In genomic region chr1:138535758-138536574, GRCm38 (mm10) we compare ENCODE assay signal across 14 mouse cellular contexts.
DNase-seq lines count a peak whose midpoint lies in the region; ATAC-seq and TF ChIP-seq lines count a peak whose summit lies in the region.
"Had no signal": no experiment of that assay in that cellular context is flagged by ENCODE, and none has a peak within 500 bp of the region (broad histone marks: within the 10 kb centered on the region; RNA-seq: fewer than 3 reads in every experiment).

No protein-coding gene starts in this region.

- in situ Hi-C loops in Patski (cut with MboI; ENCODE audit: low pct_unique_long_range_greater_than_20kb), result no loop called here

- H3K9me3 ChIP-seq in kidney, postnatal 0 days (replicated peaks; ENCODE audit: low read length), result no peaks in the 10 kb centered on the region
- no peaks in the 10 kb centered on the region for H3K9me3 ChIP-seq in stomach, embryonic 14.5 days (ENCODE audit: control insufficient read depth, low read depth, low read length)
- H3K9me3 ChIP-seq: embryonic facial prominence, embryonic 13.5 days had no signal

- CTCF ChIA-PET in Patski (lab: Charles Lee), result interaction anchor here (1.2 kb wide), 1 partner anchor 19 kb away, joined by 4 read pairs; no protein-coding TSS in a partner anchor

- DNase-seq in kidney, postnatal 0 days (ENCODE audit: low spot score), result peak; percentile 38
- no peak for DNase-seq in kidney, adult 8-10 months
- peak; percentile 29 for DNase-seq in CD4-positive, CD25-positive, alpha-beta regulatory T cell, adult 2 months (ENCODE audit: low read depth, low spot score)
- no peak for DNase-seq in Patski (ENCODE audit: low read depth, low spot score)
- DNase-seq in layer of hippocampus, postnatal 36 days, result no peak
- DNase-seq: adrenal gland, postnatal 14 days; cerebellum, adult 8-10 months; heart, postnatal 14 days; kidney, postnatal 10 days had no signal

- 0 out of 2 replicates have a peak, but pooled peaks cover 4% of the 10 kb centered on the region for H3K36me3 ChIP-seq in kidney, postnatal 0 days (ENCODE audit: insufficient read depth, low read length)
- H3K36me3 ChIP-seq in stomach, embryonic 14.5 days (ENCODE audit: control insufficient read depth, insufficient read depth, low read length), result no peaks in the 10 kb centered on the region; the same call in 1 of the 2 replicates

- no peak overlapping the region for H3K9ac ChIP-seq in kidney, postnatal 0 days (ENCODE audit: low read depth, low read length)
- H3K9ac ChIP-seq in stomach, embryonic 14.5 days (replicated peaks; ENCODE audit: low read depth, low read length), result 0 out of 2 replicates have a peak overlapping the region, but pooled peaks have one; percentile 21
- H3K9ac ChIP-seq: embryonic facial prominence, embryonic 13.5 days had no signal

- H3K4me1 ChIP-seq in kidney, postnatal 0 days (replicated peaks; ENCODE audit: insufficient read depth, low read length), result no peaks in the 10 kb centered on the region
- H3K4me1 ChIP-seq in stomach, embryonic 14.5 days (ENCODE audit: control insufficient read depth, insufficient read depth, low read length), result no peaks in the 10 kb centered on the region; the same call in 1 of the 2 replicates

- POLR2A ChIA-PET in Patski (lab: Charles Lee), result interaction anchor here (1.6 kb wide), 1 partner anchor 12 kb away, joined by 3 read pairs; no protein-coding TSS in a partner anchor

- no peaks in the 10 kb centered on the region for H3K27me3 ChIP-seq in kidney, postnatal 0 days (ENCODE audit: insufficient read depth, low read length)
- H3K27me3 ChIP-seq in Patski, result no peaks in the 10 kb centered on the region
- H3K27me3 ChIP-seq in stomach, embryonic 14.5 days (ENCODE audit: control insufficient read depth, insufficient read depth, low read length), result no peaks in the 10 kb centered on the region
- H3K27me3 ChIP-seq: embryonic facial prominence, embryonic 13.5 days had no signal

- no peak overlapping the region for H3K4me2 ChIP-seq in kidney, postnatal 0 days (ENCODE audit: low read length)
- no peak overlapping the region for H3K4me2 ChIP-seq in stomach, embryonic 14.5 days (replicated peaks; ENCODE audit: low read depth, low read length)
- H3K4me2 ChIP-seq: embryonic facial prominence, embryonic 13.5 days; liver, embryonic 11.5 days had no signal

- WGBS in kidney, postnatal 0 days, result 54% methylated on average over 16 of the region's 16 CpGs
- 55% methylated on average over 16 of the region's 16 CpGs for WGBS in stomach, embryonic 14.5 days

- TF ChIP-seq CTCF in kidney, postnatal 0 days (IDR thresholded peaks at IDR 0.05; ENCODE audit: low read depth), result no peak
- no peak for TF ChIP-seq CTCF in Patski (IDR thresholded peaks at IDR 0.05)

- no peak for ATAC-seq in kidney, postnatal 0 days (replicated peaks; ENCODE audit: low FRiP score, low read depth)
- peak; percentile 18 for ATAC-seq in Patski
- no peak for ATAC-seq in stomach, embryonic 14.5 days (ENCODE audit: insufficient number of reproducible peaks, insufficient read depth, low FRiP score, low read depth)
- no peak for ATAC-seq in erythroid progenitor cell, adult 5-6 weeks (replicated peaks; ENCODE audit: low FRiP score, poor library complexity, severe bottlenecking)
- ATAC-seq: hindbrain, postnatal 0 days had no signal

- no peak overlapping the region for H3K4me3 ChIP-seq in kidney, postnatal 0 days (replicated peaks; ENCODE audit: low read depth, low read length)
- H3K4me3 ChIP-seq in stomach, embryonic 14.5 days (ENCODE audit: low read depth, low read length), result no peak overlapping the region
- H3K4me3 ChIP-seq: embryonic facial prominence, embryonic 13.5 days had no signal

- H3K27ac ChIP-seq in kidney, postnatal 0 days, result no peak overlapping the region
- H3K27ac ChIP-seq in stomach, embryonic 14.5 days (ENCODE audit: low read length), result no peak overlapping the region
- H3K27ac ChIP-seq: embryonic facial prominence, embryonic 13.5 days; hindbrain, postnatal 0 days had no signal

Comparison
In these comparisons a context has a peak if more than half of its experiments do, and no peak if none do; other contexts are left out.
1. DNase-seq: peak in kidney, postnatal 0 days (single experiment) and CD4-positive, CD25-positive, alpha-beta regulatory T cell, adult 2 months (single experiment); none in kidney, adult 8-10 months (0 of 2), Patski (single experiment) and layer of hippocampus, postnatal 36 days (0 of 2).